Mouse (Mus musculus): ENCODE measurements around the gene Fbxo47. TPM values are rescaled to one million over a fixed set of nuclear protein-coding genes. Genes with fewer than 3 reads are reported as not detected.

The Fbxo47 gene
- polyA plus RNA-seq, 1 experiment from 2014 or later: 1.0 TPM

- Histone ChIP-seq H3K9ac (ENCODE audit: low read depth, low read length) (no peak overlapping the region), H3K4me1 (replicated peaks; ENCODE audit: control insufficient read depth, insufficient read depth, low read length) (peaks cover 40% of the 10 kb centered on the region), H3K4me2 (replicated peaks; ENCODE audit: low read depth, low read length) (no peak overlapping the region), H3K27ac (ENCODE audit: low read depth, low read length) (no peak overlapping the region), H3K27me3 (ENCODE audit: control insufficient read depth, insufficient read depth, low read length) (no peaks in the 10 kb centered on the region), H3K9me3 (ENCODE audit: control insufficient read depth, low read length) (no peaks in the 10 kb centered on the region), H3K36me3 (ENCODE audit: control insufficient read depth, insufficient read depth, low read length) (0 out of 2 replicates have a peak, but pooled peaks cover 5% of the 10 kb centered on the region), H3K4me3 (ENCODE audit: low read depth, low read length) (no peak overlapping the region)
- ATAC-seq (ENCODE audit: low FRiP score) (no peak), DNase-seq (ENCODE audit: low spot score) (peak; percentile 27)
- WGBS: 20% methylated on average over 3 of the region's 3 CpGs
Observed at GRCm38 (mm10) chr11:97810970-97811369, 73.0 kb downstream of the Fbxo47 start.

GRCm38 (mm10) chr11:97810356-97810755 is 73.6 kb downstream of the Fbxo47 start:
- no peak for ATAC-seq (ENCODE audit: low FRiP score)
- H3K9me3 ChIP-seq (ENCODE audit: control insufficient read depth, low read length): no peaks in the 10 kb centered on the region
- no peak overlapping the region for H3K4me3 ChIP-seq (ENCODE audit: low read depth, low read length)
- H3K36me3 ChIP-seq (ENCODE audit: control insufficient read depth, insufficient read depth, low read length): 0 out of 2 replicates have a peak, but pooled peaks cover 5% of the 10 kb centered on the region
- 76% methylated on average over 7 of the region's 7 CpGs for WGBS
- H3K27ac ChIP-seq (ENCODE audit: low read depth, low read length): no peak overlapping the region
- peaks cover 44% of the 10 kb centered on the region for H3K4me1 ChIP-seq (replicated peaks; ENCODE audit: control insufficient read depth, insufficient read depth, low read length)
- no peaks in the 10 kb centered on the region for H3K27me3 ChIP-seq (ENCODE audit: control insufficient read depth, insufficient read depth, low read length)
- DNase-seq (ENCODE audit: low spot score): no peak
- H3K4me2 ChIP-seq (replicated peaks; ENCODE audit: low read depth, low read length): no peak overlapping the region
- no peak overlapping the region for H3K9ac ChIP-seq (ENCODE audit: low read depth, low read length)

- H3K4me2 ChIP-seq (replicated peaks; ENCODE audit: low read depth, low read length): no peak overlapping the region
- DNase-seq (ENCODE audit: low spot score): no peak
- H3K36me3 ChIP-seq (ENCODE audit: control insufficient read depth, insufficient read depth, low read length): 0 out of 2 replicates have a peak, but pooled peaks cover 5% of the 10 kb centered on the region
- 76% methylated on average over 7 of the region's 7 CpGs for WGBS
- no peak overlapping the region for H3K4me3 ChIP-seq (ENCODE audit: low read depth, low read length)
- H3K27me3 ChIP-seq (ENCODE audit: control insufficient read depth, insufficient read depth, low read length): no peaks in the 10 kb centered on the region
- H3K9ac ChIP-seq (ENCODE audit: low read depth, low read length): no peak overlapping the region
- H3K27ac ChIP-seq (ENCODE audit: low read depth, low read length): peak overlapping the region; percentile 24; the same call in 1 of the 2 replicates
- H3K4me1 ChIP-seq (replicated peaks; ENCODE audit: control insufficient read depth, insufficient read depth, low read length): peaks cover 50% of the 10 kb centered on the region
- no peaks in the 10 kb centered on the region for H3K9me3 ChIP-seq (ENCODE audit: control insufficient read depth, low read length)
- no peak for ATAC-seq (ENCODE audit: low FRiP score)
Observed at GRCm38 (mm10) chr11:97809235-97810121, 74.5 kb downstream of the Fbxo47 start.

GRCm38 (mm10) chr11:97808621-97809234 is 75.2 kb downstream of the Fbxo47 start:
- WGBS: 38% methylated on average over 5 of the region's 5 CpGs
- DNase-seq (ENCODE audit: low spot score): no peak
- H3K4me2 ChIP-seq (replicated peaks; ENCODE audit: low read depth, low read length): no peak overlapping the region

GRCm38 (mm10) chr11:97808093-97808492 is 75.9 kb downstream of the Fbxo47 start:
- Histone ChIP-seq H3K4me1 (replicated peaks; ENCODE audit: control insufficient read depth, insufficient read depth, low read length) (peaks cover 43% of the 10 kb centered on the region), H3K4me3 (ENCODE audit: low read depth, low read length) (no peak overlapping the region), H3K27me3 (ENCODE audit: control insufficient read depth, insufficient read depth, low read length) (no peaks in the 10 kb centered on the region), H3K9me3 (ENCODE audit: control insufficient read depth, low read length) (no peaks in the 10 kb centered on the region), H3K27ac (ENCODE audit: low read depth, low read length) (0 out of 2 replicates have a peak overlapping the region, but pooled peaks have one; percentile 20), H3K36me3 (ENCODE audit: control insufficient read depth, insufficient read depth, low read length) (0 out of 2 replicates have a peak, but pooled peaks cover 5% of the 10 kb centered on the region), H3K9ac (ENCODE audit: low read depth, low read length) (no peak overlapping the region), H3K4me2 (replicated peaks; ENCODE audit: low read depth, low read length) (peak overlapping the region; percentile 7; the same call in 1 of the 2 replicates)
- WGBS: 62% methylated on average over 2 of the region's 2 CpGs
- DNase-seq (ENCODE audit: low spot score) (peak; percentile 31), ATAC-seq (ENCODE audit: low FRiP score) (no peak)

More at GRCm38 (mm10) chr11:97808621-97809234, 75.2 kb downstream of the Fbxo47 start:
- 0 out of 2 replicates have a peak, but pooled peaks cover 5% of the 10 kb centered on the region for H3K36me3 ChIP-seq (ENCODE audit: control insufficient read depth, insufficient read depth, low read length)
- no peaks in the 10 kb centered on the region for H3K9me3 ChIP-seq (ENCODE audit: control insufficient read depth, low read length)
- no peak overlapping the region for H3K4me3 ChIP-seq (ENCODE audit: low read depth, low read length)
- peaks cover 49% of the 10 kb centered on the region for H3K4me1 ChIP-seq (replicated peaks; ENCODE audit: control insufficient read depth, insufficient read depth, low read length)
- peak overlapping the region; percentile 24; the same call in 1 of the 2 replicates for H3K27ac ChIP-seq (ENCODE audit: low read depth, low read length)
- ATAC-seq (ENCODE audit: low FRiP score): no peak
- no peak overlapping the region for H3K9ac ChIP-seq (ENCODE audit: low read depth, low read length)
- no peaks in the 10 kb centered on the region for H3K27me3 ChIP-seq (ENCODE audit: control insufficient read depth, insufficient read depth, low read length)

- H3K4me3 ChIP-seq (ENCODE audit: low read depth, low read length): no peak overlapping the region
- H3K9me3 ChIP-seq (ENCODE audit: control insufficient read depth, low read length): no peaks in the 10 kb centered on the region
- peaks cover 38% of the 10 kb centered on the region for H3K4me1 ChIP-seq (replicated peaks; ENCODE audit: control insufficient read depth, insufficient read depth, low read length)
- H3K9ac ChIP-seq (ENCODE audit: low read depth, low read length): no peak overlapping the region
- 0 out of 2 replicates have a peak, but pooled peaks cover 5% of the 10 kb centered on the region for H3K36me3 ChIP-seq (ENCODE audit: control insufficient read depth, insufficient read depth, low read length)
- no peak for ATAC-seq (ENCODE audit: low FRiP score)
- no peak overlapping the region; the same call in 1 of the 2 replicates for H3K4me2 ChIP-seq (replicated peaks; ENCODE audit: low read depth, low read length)
- DNase-seq (ENCODE audit: low spot score): no peak
- H3K27ac ChIP-seq (ENCODE audit: low read depth, low read length): 0 out of 2 replicates have a peak overlapping the region, but pooled peaks have one; percentile 20
- H3K27me3 ChIP-seq (ENCODE audit: control insufficient read depth, insufficient read depth, low read length): no peaks in the 10 kb centered on the region
- WGBS: 53% methylated on average over 6 of the region's 6 CpGs
Observed at GRCm38 (mm10) chr11:97807626-97808025, 76.3 kb downstream of the Fbxo47 start.

GRCm38 (mm10) chr11:97806613-97806964 is 77.4 kb downstream of the Fbxo47 start:
- Histone ChIP-seq H3K27ac (ENCODE audit: low read depth, low read length) (peak overlapping the region; percentile 13; the same call in 1 of the 2 replicates), H3K9me3 (ENCODE audit: control insufficient read depth, low read length) (no peaks in the 10 kb centered on the region), H3K4me3 (ENCODE audit: low read depth, low read length) (no peak overlapping the region), H3K27me3 (ENCODE audit: control insufficient read depth, insufficient read depth, low read length) (no peaks in the 10 kb centered on the region), H3K36me3 (ENCODE audit: control insufficient read depth, insufficient read depth, low read length) (0 out of 2 replicates have a peak, but pooled peaks cover 5% of the 10 kb centered on the region), H3K4me2 (replicated peaks; ENCODE audit: low read depth, low read length) (no peak overlapping the region), H3K9ac (ENCODE audit: low read depth, low read length) (no peak overlapping the region), H3K4me1 (replicated peaks; ENCODE audit: control insufficient read depth, insufficient read depth, low read length) (peaks cover 34% of the 10 kb centered on the region)
- DNase-seq (ENCODE audit: low spot score): no peak
- ATAC-seq (ENCODE audit: low FRiP score): no peak
- 55% methylated on average over 7 of the region's 7 CpGs for WGBS

GRCm38 (mm10) chr11:97805662-97806612 is 78.0 kb downstream of the Fbxo47 start:
- 0 out of 2 replicates have a peak overlapping the region, but pooled peaks have one; percentile 16 for H3K9ac ChIP-seq (ENCODE audit: low read depth, low read length)
- no peak overlapping the region for H3K4me3 ChIP-seq (ENCODE audit: low read depth, low read length)
- H3K36me3 ChIP-seq (ENCODE audit: control insufficient read depth, insufficient read depth, low read length): 0 out of 2 replicates have a peak, but pooled peaks cover 5% of the 10 kb centered on the region
- H3K27ac ChIP-seq (ENCODE audit: low read depth, low read length): peak overlapping the region; percentile 52
- no peaks in the 10 kb centered on the region for H3K27me3 ChIP-seq (ENCODE audit: control insufficient read depth, insufficient read depth, low read length)
- no peaks in the 10 kb centered on the region for H3K9me3 ChIP-seq (ENCODE audit: control insufficient read depth, low read length)
- WGBS: 53% methylated on average over 15 of the region's 15 CpGs
- ATAC-seq (ENCODE audit: low FRiP score) (peak; percentile 39; the same call in 1 of the 2 replicates), DNase-seq (ENCODE audit: low spot score) (peak; percentile 59)
- H3K4me1 ChIP-seq (replicated peaks; ENCODE audit: control insufficient read depth, insufficient read depth, low read length): peaks cover 33% of the 10 kb centered on the region
- no peak overlapping the region for H3K4me2 ChIP-seq (replicated peaks; ENCODE audit: low read depth, low read length)

Measured in hindbrain, embryonic 11.5 days (tissue).